Mouse (Mus musculus) right cerebral cortex, postnatal 4 days (tissue): ENCODE results near the gene Spop.

Source experiments
- DNase-seq: peaks from one replicate; pipeline ENCODE4 v3.0.0-alpha.2; 2022

Spop gene

DNA sequence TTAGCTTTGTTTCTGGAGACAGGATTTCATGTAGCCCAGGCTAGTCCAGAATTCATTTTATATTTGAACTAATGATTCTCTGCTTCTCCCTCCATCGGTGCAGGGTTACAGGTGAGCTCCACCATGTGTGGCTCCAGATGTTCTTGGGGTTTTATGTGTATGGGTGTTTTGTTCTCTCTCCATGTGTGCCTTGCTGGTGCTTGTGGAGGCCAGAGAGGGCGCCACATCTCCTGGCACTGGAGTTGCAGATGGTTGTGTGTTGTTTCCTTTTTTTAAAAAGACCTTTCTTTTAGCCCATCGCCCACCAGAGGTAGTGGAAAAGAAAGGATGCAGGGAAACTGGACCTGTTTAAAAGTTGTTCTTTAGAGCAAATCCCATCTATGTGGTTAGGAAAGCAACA is 114.4 kb downstream of the Spop start:
- DNase-seq, result no peak

GRCm38 (mm10) chr11:95532353-95533072 is 118.6 kb downstream of the Spop start:
- DNase-seq, result no peak

- DNase-seq, result peak; percentile 97
These were observed 119.7 kb downstream of the Spop start for GRCm38 (mm10) chr11:95533484-95534160.

DNA sequence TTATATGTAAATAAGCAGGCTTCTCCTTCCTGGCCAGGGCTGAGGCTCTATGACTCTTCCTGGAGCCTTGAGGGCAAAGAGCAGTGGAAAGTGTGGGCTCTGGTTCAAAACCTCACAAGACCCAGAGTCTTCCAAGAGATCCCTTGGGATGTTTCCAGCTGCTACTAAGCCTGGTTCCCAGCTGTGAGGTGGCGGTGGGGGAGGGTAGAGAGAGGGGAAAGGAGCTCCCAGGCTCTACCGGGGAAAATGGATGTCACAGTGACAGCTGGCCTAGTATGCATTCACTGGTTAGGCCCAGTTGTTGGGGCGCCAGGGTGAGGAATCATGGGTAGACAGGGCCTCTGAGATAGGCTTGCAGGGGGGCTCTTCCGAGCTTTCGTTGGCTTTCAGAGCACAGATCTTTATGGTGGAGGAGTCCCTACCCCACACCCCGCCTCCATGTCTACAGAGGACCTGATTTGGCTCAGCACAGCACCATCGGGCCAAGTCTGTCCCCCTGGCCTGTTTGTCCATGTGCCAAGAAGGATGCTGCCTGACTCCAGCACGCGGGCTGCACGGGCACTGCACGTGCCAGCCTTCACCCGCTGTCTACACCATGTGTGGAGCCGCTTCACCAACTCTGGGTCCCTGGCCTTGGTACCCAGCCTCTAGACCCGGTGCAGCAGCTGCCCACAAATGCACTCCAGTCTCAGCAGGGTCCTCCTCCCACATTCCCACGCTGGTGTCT is 124.7 kb downstream of the Spop start:
- DNase-seq, result no peak

GRCm38 (mm10) chr11:95540637-95541385 is 126.9 kb downstream of the Spop start:
- DNase-seq, result no peak
